Mouse (Mus musculus) embryonic facial prominence, embryonic 14.5 days (tissue): ENCODE results near the gene Telo2. TPM values are rescaled to one million over a fixed set of nuclear protein-coding genes. Genes with fewer than 3 reads are reported as not detected.

Experiments used
- ATAC-seq: fragments of 200-750 bp; cut with Nextera tagmentation; 2 replicates; pipeline ENCODE4 v1.8.0; 2017; ENCODE audit warnings: low read depth, moderate number of reproducible peaks, moderate TSS enrichment
- DNase-seq: peaks from one replicate; pipeline ENCODE4 v3.0.0-alpha.2; 2015; ENCODE audit warnings: low spot score
- H3K27ac ChIP-seq: fragments of 300-500 bp; sonication (generic); replicated peaks from 2 replicates; pipeline ENCODE4 v1.5.1; 2014; ENCODE audit warnings: low read depth, mild to moderate bottlenecking, low read length, moderate library complexity
- H3K27me3 ChIP-seq: fragments of 300-500 bp; sonication (generic); replicated peaks from 2 replicates; pipeline ENCODE4 v1.6.1; 2014; ENCODE audit warnings: low read length; ENCODE audit not compliant: control insufficient read depth, insufficient read depth
- H3K36me3 ChIP-seq: fragments of 300-500 bp; sonication (generic); 2 replicates; pipeline ENCODE4 v1.6.1; 2014; ENCODE audit warnings: low read length, mixed read lengths; ENCODE audit not compliant: control insufficient read depth, insufficient read depth
- H3K4me1 ChIP-seq: fragments of 300-500 bp; sonication (generic); 2 replicates; pipeline ENCODE4 v1.6.1; 2014; ENCODE audit warnings: antibody characterized with exemption, low read length; ENCODE audit not compliant: control insufficient read depth, insufficient read depth
- H3K4me2 ChIP-seq: fragments of 300-500 bp; sonication (generic); 2 replicates; pipeline ENCODE4 v1.6.1; 2014; ENCODE audit warnings: low read depth, mild to moderate bottlenecking, low read length, moderate library complexity, mixed read lengths
- H3K4me3 ChIP-seq: fragments of 300-500 bp; sonication (generic); 2 replicates; pipeline ENCODE4 v1.5.1; 2014; ENCODE audit warnings: low read depth, mild to moderate bottlenecking, low read length
- H3K9ac ChIP-seq: fragments of 300-500 bp; sonication (generic); 2 replicates; pipeline ENCODE4 v1.6.1; 2014; ENCODE audit warnings: low read depth, mild to moderate bottlenecking, low read length, moderate library complexity, mixed read lengths
- H3K9me3 ChIP-seq: fragments of 300-500 bp; sonication (generic); 2 replicates; pipeline ENCODE4 v1.6.1; 2016; ENCODE audit warnings: low read length; ENCODE audit not compliant: control insufficient read depth
- WGBS: fragments of 180-500 bp; shearing (Covaris S2); extraction: QIAGEN DNeasy Blood & Tissue Kit; methylation state at CpG from one replicate; pipeline ENCODE4 v1.1.7; 2014; 5-methylcytosine and 5-hydroxymethylcytosine counted together
- polyA plus RNA-seq: library from polyadenylated mRNA; unstranded; fragments of >200 nt; fragmentation: Nextera tagmentation; extraction: Ambion mirVana; gene quantifications from 2 replicates; pipeline ENCODE4 v1.2.1, GENCODE M21; 2014

Telo2 gene
- polyA plus RNA-seq, 1 experiment from 2014 or later, result 24.8 TPM

- 83% methylated on average over 12 of the region's 12 CpGs for WGBS
- H3K4me3 ChIP-seq, result no peak overlapping the region
- no peak overlapping the region for H3K4me2 ChIP-seq
- no peak overlapping the region for H3K9ac ChIP-seq
- no peaks in the 10 kb centered on the region for H3K4me1 ChIP-seq
- H3K9me3 ChIP-seq, result no peaks in the 10 kb centered on the region
- ATAC-seq, result no peak
- H3K27me3 ChIP-seq, result no peaks in the 10 kb centered on the region
- H3K36me3 ChIP-seq, result peaks cover 23% of the 10 kb centered on the region; the same call in 1 of the 2 replicates
- DNase-seq, result no peak
- 0 out of 2 replicates have a peak overlapping the region, but pooled peaks have one; percentile 18 for H3K27ac ChIP-seq
These were observed 51.9 kb downstream of the Telo2 start for GRCm38 (mm10) chr17:25063872-25064271.

- ATAC-seq (no peak), DNase-seq (no peak)
- no peaks in the 10 kb centered on the region for H3K27me3 ChIP-seq
- H3K4me2 ChIP-seq, result no peak overlapping the region
- no peak overlapping the region for H3K27ac ChIP-seq
- H3K9ac ChIP-seq, result no peak overlapping the region
- 73% methylated on average over 4 of the region's 4 CpGs for WGBS
- no peak overlapping the region for H3K4me3 ChIP-seq
- H3K4me1 ChIP-seq, result no peaks in the 10 kb centered on the region
- H3K9me3 ChIP-seq, result no peaks in the 10 kb centered on the region
- peaks cover 23% of the 10 kb centered on the region; the same call in 1 of the 2 replicates for H3K36me3 ChIP-seq
These were observed 52.5 kb downstream of the Telo2 start for GRCm38 (mm10) chr17:25063261-25063660.

GRCm38 (mm10) chr17:25057041-25057440, 58.7 kb downstream of the Telo2 start:
- no peak for ATAC-seq
- no peak overlapping the region for H3K4me3 ChIP-seq
- 78% methylated on average over 6 of the region's 6 CpGs for WGBS
- DNase-seq, result no peak
- no peak overlapping the region for H3K9ac ChIP-seq
- H3K27me3 ChIP-seq, result no peaks in the 10 kb centered on the region
- no peak overlapping the region for H3K27ac ChIP-seq
- no peaks in the 10 kb centered on the region for H3K4me1 ChIP-seq
- H3K36me3 ChIP-seq, result peaks cover 45% of the 10 kb centered on the region; the same call in 1 of the 2 replicates
- no peak overlapping the region for H3K4me2 ChIP-seq
- H3K9me3 ChIP-seq, result no peaks in the 10 kb centered on the region

GRCm38 (mm10) chr17:25053274-25053673, 62.5 kb downstream of the Telo2 start:
- Histone ChIP-seq H3K27ac (no peak overlapping the region), H3K9ac (no peak overlapping the region), H3K27me3 (no peaks in the 10 kb centered on the region), H3K4me1 (no peaks in the 10 kb centered on the region), H3K36me3 (peaks cover 52% of the 10 kb centered on the region), H3K4me3 (no peak overlapping the region), H3K4me2 (no peak overlapping the region), H3K9me3 (no peaks in the 10 kb centered on the region)
- DNase-seq (no peak), ATAC-seq (no peak)
- WGBS, result 82% methylated on average over 9 of the region's 9 CpGs

Other genes starting within 250 kb of the Telo2 start
- 0.22 and 0.51 TPM in 2 replicates for gene Igfals, start 250.0 kb downstream of the Telo2 start, polyA plus RNA-seq
- gene Nubp2, start 229.6 kb downstream of the Telo2 start, polyA plus RNA-seq, result 47.5 and 48.0 TPM in 2 replicates
- 40.8 and 41.7 TPM in 2 replicates for gene Spsb3, start 229.3 kb downstream of the Telo2 start, polyA plus RNA-seq
- gene Eme2, start 220.9 kb downstream of the Telo2 start, polyA plus RNA-seq, result 23.0 and 24.9 TPM in 2 replicates
- 78.5 and 78.7 TPM in 2 replicates for gene Mrps34, start 220.9 kb downstream of the Telo2 start, polyA plus RNA-seq
- 37.5 and 46.1 TPM in 2 replicates for gene Nme3, start 219.5 kb downstream of the Telo2 start, polyA plus RNA-seq
- gene Mapk8ip3, start 179.0 kb downstream of the Telo2 start, polyA plus RNA-seq, result 34.6 and 37.4 TPM in 2 replicates
- 83.6 and 95.6 TPM in 2 replicates for gene Jpt2, start 155.3 kb downstream of the Telo2 start, polyA plus RNA-seq
- 7.1 and 7.7 TPM in 2 replicates for gene Cramp1l, start 100.2 kb downstream of the Telo2 start, polyA plus RNA-seq
- 13.9 and 17.5 TPM in 2 replicates for gene Ift140, start 99.9 kb downstream of the Telo2 start, polyA plus RNA-seq
- 22.6 and 23.2 TPM in 2 replicates for gene Tmem204, start 32.4 kb downstream of the Telo2 start, polyA plus RNA-seq
- gene Ptx4, start 4.8 kb upstream of the Telo2 start, polyA plus RNA-seq, result 1.8 and 2.9 TPM in 2 replicates
- gene Clcn7, start 17.4 kb upstream of the Telo2 start, polyA plus RNA-seq, result 21.4 and 22.6 TPM in 2 replicates
- gene Ccdc154, start 46.5 kb upstream of the Telo2 start, polyA plus RNA-seq, result not detected in 2 replicates
- 0.25 TPM in 1 of 2 replicates, not detected in the other for gene Gm38655, start 59.5 kb upstream of the Telo2 start, polyA plus RNA-seq
- gene BC003965, start 68.6 kb upstream of the Telo2 start, polyA plus RNA-seq, result 28.1 and 29.2 TPM in 2 replicates
- 5.6 and 5.8 TPM in 2 replicates for gene Unkl, start 72.4 kb upstream of the Telo2 start, polyA plus RNA-seq
- gene Gnptg, start 124.2 kb upstream of the Telo2 start, polyA plus RNA-seq, result 32.4 and 34.9 TPM in 2 replicates
- gene Tsr3, start 124.2 kb upstream of the Telo2 start, polyA plus RNA-seq, result 39.1 and 48.7 TPM in 2 replicates
- gene Baiap3, start 140.4 kb upstream of the Telo2 start, polyA plus RNA-seq, result 0.42 and 1.1 TPM in 2 replicates
- 482 and 517 TPM in 2 replicates for gene Ube2i, start 158.7 kb upstream of the Telo2 start, polyA plus RNA-seq
- 3.1 and 4.4 TPM in 2 replicates for gene Prss34, start 182.4 kb upstream of the Telo2 start, polyA plus RNA-seq
- gene Prss28, start 192.7 kb upstream of the Telo2 start, polyA plus RNA-seq, result not detected in 2 replicates
- not detected in 2 replicates for gene Prss29, start 202.7 kb upstream of the Telo2 start, polyA plus RNA-seq
- gene Tpsab1, start 229.6 kb upstream of the Telo2 start, polyA plus RNA-seq, result 0.94 and 1.0 TPM in 2 replicates